Mouse (Mus musculus): Measurements from ENCODE around the gene Lrrn2. TPM values are rescaled to one million over a fixed set of nuclear protein-coding genes. Genes with fewer than 3 reads are reported as not detected.
"Not testable (repeated sequence)": the region's sequence is repeated elsewhere in the genome, so short reads cannot be mapped to it uniquely, and the experiment has no call there.

Lrrn2 gene
- polyA plus RNA-seq, 1 experiment from 2014 or later = 7.6 TPM

DNA sequence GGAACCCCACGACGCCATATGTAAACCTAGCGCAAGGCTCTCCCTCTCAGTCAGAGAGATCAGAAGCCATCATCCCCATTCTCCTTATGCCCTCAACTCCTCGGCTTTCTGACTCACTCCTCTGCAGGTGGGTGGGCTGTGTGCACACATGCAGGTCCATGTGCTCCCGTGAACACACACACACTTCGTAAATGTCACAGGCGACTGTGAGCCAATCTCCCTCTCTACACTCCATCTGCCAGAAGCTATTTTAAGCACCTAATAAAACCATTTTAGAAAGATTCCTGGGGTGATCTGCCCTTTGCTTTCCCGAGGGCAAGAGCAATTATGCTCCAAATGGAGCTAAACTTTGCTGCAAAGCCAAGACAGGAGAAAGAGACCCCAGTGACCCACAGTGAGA lies 65.8 kb downstream of the Lrrn2 start:
- Histone ChIP-seq H3K36me3 (no peaks in the 10 kb centered on the region), H3K27me3 (ENCODE audit: low read depth, poor library complexity, severe bottlenecking) (no peaks in the 10 kb centered on the region), H3K4me3 (no peak overlapping the region), H3K9me3 (replicated peaks) (no peaks in the 10 kb centered on the region), H3K4me1 (peaks cover 12% of the 10 kb centered on the region), H3K27ac (replicated peaks) (no peak overlapping the region)
- DNase-seq (ENCODE audit: low spot score) = no peak
- WGBS = 81% methylated on average over 8 of the region's 8 CpGs

DNA sequence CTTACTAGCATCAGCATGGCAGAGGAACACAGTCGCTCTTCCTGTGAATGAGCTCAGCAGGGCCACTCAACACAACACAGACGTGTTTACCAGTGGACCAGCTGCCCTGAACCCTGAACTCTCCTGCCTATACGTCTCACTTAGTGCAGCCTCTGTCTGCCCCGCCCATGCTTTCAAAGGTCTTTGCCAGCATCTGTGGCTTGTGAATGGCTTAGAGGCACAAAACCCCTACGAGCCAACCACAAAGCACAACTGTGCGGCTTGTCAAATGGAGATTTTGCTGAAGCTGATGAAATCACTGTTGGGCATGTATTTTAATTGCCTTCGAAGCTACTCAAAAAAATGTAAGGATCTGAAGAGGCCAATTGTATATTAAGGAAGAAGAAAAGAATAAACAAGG lies 67.7 kb downstream of the Lrrn2 start:
- Histone ChIP-seq H3K9me3 (replicated peaks) (no peaks in the 10 kb centered on the region), H3K27me3 (ENCODE audit: low read depth, poor library complexity, severe bottlenecking) (no peaks in the 10 kb centered on the region), H3K4me3 (no peak overlapping the region), H3K36me3 (no peaks in the 10 kb centered on the region), H3K27ac (replicated peaks) (no peak overlapping the region), H3K4me1 (peaks cover 11% of the 10 kb centered on the region)
- WGBS = 52% methylated on average over 7 of the region's 7 CpGs
- no peak for DNase-seq (ENCODE audit: low spot score)

DNA sequence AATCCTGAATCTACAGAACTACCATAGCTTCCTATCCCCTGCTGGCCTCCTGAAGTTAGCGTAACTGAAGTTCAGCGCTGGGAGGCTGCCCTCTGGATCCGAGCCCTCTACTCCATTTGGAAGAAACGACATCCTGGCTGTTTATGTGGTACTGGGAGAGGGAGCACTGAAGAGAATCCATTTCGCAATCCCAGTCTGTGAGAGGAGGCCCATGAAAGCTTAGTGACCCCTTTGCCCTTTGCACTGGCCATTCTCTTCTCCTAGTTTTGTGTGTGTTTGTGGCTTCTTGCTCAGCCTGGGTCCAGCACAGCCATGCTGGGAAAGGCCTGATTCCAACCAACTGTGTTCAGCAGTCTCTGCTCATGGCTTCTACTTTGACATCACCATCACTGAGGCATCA lies 76.7 kb downstream of the Lrrn2 start:
- WGBS = 87% methylated on average over 5 of the region's 5 CpGs
- Histone ChIP-seq H3K9me3 (replicated peaks) (no peaks in the 10 kb centered on the region), H3K27me3 (ENCODE audit: low read depth, poor library complexity, severe bottlenecking) (no peaks in the 10 kb centered on the region)

DNA sequence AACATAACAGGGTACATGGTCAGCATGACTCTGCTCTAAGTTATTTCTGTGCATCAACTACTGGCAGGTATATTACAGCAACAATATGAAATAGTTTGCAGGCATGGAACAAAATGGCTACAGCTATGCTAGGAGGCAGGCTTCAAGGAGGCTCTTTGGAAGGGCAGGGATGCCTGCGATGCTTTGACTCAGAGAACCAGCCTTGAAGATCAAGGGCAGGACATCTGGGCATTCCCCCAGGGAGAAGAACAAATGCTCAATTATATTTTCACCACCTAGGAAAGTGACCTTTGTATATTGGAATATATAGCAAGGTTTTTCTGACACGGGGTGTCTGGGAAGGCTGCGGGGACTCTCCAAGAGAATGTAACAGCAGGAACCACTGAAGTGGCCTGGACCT lies 81.7 kb downstream of the Lrrn2 start:
- no peak for DNase-seq (ENCODE audit: low spot score)
- WGBS = 89% methylated on average over 3 of the region's 3 CpGs
- no peaks in the 10 kb centered on the region for H3K9me3 ChIP-seq (replicated peaks)
- no peak overlapping the region for H3K4me3 ChIP-seq
- no peaks in the 10 kb centered on the region for H3K36me3 ChIP-seq
- no peaks in the 10 kb centered on the region for H3K27me3 ChIP-seq (ENCODE audit: low read depth, poor library complexity, severe bottlenecking)
- H3K27ac ChIP-seq (replicated peaks) = no peak overlapping the region
- no peaks in the 10 kb centered on the region for H3K4me1 ChIP-seq

More for the DNA sequence above, 76.7 kb downstream of the Lrrn2 start:
- no peaks in the 10 kb centered on the region; the same call in 1 of the 2 replicates for H3K4me1 ChIP-seq
- H3K4me3 ChIP-seq = no peak overlapping the region
- DNase-seq (ENCODE audit: low spot score) = no peak
- no peaks in the 10 kb centered on the region for H3K36me3 ChIP-seq
- H3K27ac ChIP-seq (replicated peaks) = no peak overlapping the region

DNA sequence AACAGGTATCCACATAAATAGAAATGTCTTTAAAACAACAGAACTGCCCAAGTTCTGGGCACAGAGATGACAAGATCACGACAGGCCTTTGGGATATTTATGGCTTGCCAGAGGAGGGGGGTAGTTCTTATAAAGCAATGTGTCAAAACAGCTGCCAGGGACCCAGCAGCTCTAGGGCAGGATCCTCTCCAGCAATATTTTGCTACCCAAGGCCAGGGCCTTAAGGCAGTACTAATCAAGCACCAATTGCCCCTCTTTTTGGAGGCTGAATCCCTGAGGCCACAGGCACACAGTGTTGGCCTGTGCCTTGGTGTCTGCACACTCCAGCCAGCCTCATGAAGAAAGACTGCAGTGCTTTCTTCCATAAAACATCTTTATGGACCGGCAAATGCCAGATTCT lies 84.0 kb downstream of the Lrrn2 start:
- Histone ChIP-seq H3K9me3 (replicated peaks) (no peaks in the 10 kb centered on the region), H3K27me3 (ENCODE audit: low read depth, poor library complexity, severe bottlenecking) (no peaks in the 10 kb centered on the region), H3K4me3 (no peak overlapping the region), H3K27ac (replicated peaks) (no peak overlapping the region), H3K36me3 (no peaks in the 10 kb centered on the region), H3K4me1 (no peaks in the 10 kb centered on the region)
- 89% methylated on average over 2 of the region's 2 CpGs for WGBS
- DNase-seq (ENCODE audit: low spot score) = no peak

DNA sequence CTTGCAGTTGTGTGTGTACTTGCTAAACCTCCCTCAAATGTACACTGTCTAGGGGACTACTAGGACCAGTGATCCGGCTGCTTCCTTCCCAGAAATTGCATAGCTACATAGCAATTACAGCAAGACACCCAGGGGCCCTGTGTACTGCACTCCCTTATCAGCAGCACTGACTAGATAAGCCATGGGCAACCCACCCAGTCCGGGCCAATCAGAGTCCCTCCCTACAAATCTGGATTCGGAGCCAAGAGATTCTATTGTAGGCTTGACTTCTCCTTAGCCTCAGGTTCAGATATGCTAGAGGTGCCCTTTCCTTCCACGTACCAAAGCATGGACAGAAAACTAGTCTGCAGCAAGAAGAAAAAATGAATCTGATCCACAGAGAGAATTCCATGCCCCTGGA lies 84.6 kb downstream of the Lrrn2 start:
- no peaks in the 10 kb centered on the region for H3K9me3 ChIP-seq (replicated peaks)
- no peak overlapping the region for H3K4me3 ChIP-seq
- H3K27ac ChIP-seq (replicated peaks) = no peak overlapping the region
- no peaks in the 10 kb centered on the region for H3K36me3 ChIP-seq
- H3K27me3 ChIP-seq (ENCODE audit: low read depth, poor library complexity, severe bottlenecking) = no peaks in the 10 kb centered on the region
- H3K4me1 ChIP-seq = no peaks in the 10 kb centered on the region
- no peak for DNase-seq (ENCODE audit: low spot score)
- WGBS = 85% methylated on average over 4 of the region's 4 CpGs

DNA sequence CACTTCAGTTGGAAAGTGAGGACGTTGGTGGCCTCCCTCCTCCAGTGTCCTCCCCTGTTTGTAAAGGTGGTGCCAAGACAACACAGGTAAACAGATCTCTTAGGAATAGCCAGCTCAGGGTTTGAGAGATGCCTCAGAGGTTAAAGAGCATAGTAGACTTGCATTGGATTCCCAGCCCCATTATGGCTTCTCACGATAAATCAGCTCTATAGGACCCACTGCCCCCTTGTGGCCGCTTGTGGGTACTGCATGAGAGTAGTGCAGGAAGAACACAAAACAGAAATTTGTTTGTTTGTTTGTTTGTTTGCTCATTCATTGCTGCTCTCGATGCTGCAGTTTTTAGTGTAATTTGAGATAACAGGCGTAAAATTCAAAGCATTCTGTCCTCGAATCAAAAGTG lies 88.6 kb downstream of the Lrrn2 start:
- Histone ChIP-seq H3K4me1 (no peaks in the 10 kb centered on the region), H3K27ac (replicated peaks) (no peak overlapping the region), H3K36me3 (no peaks in the 10 kb centered on the region), H3K9me3 (replicated peaks) (no peaks in the 10 kb centered on the region), H3K4me3 (no peak overlapping the region), H3K27me3 (ENCODE audit: low read depth, poor library complexity, severe bottlenecking) (no peaks in the 10 kb centered on the region)
- 35% methylated on average over 6 of the region's 6 CpGs for WGBS
- DNase-seq (ENCODE audit: low spot score) = peak; percentile 62

DNA sequence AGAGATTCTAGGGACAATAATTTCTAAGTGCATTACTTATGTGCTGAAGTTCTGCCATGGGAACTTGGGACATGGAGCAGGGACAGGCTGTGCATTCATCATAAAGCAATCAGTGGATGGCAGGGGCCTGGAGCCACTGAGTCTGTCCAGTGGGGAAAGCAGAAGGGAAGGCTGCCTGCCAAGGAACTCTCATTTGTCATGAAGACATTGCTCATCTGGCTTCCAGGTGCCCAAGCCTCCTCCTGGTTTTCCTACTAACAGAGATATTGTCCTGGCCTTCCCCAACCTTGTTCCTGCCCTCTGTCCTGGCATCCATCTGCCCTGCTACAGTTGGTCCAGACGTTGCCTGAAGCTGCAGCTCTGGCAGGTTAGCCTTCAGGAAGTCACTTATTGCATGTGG lies 97.3 kb downstream of the Lrrn2 start:
- H3K27me3 ChIP-seq (ENCODE audit: low read depth, poor library complexity, severe bottlenecking) = no peaks in the 10 kb centered on the region
- no peak overlapping the region for H3K27ac ChIP-seq (replicated peaks)
- no peak for DNase-seq (ENCODE audit: low spot score)
- H3K4me1 ChIP-seq = no peaks in the 10 kb centered on the region
- H3K9me3 ChIP-seq (replicated peaks) = no peaks in the 10 kb centered on the region
- H3K36me3 ChIP-seq = peaks cover 37% of the 10 kb centered on the region
- no peak overlapping the region for H3K4me3 ChIP-seq
- WGBS = 90% methylated on average over 1 of the region's 1 CpGs

DNA sequence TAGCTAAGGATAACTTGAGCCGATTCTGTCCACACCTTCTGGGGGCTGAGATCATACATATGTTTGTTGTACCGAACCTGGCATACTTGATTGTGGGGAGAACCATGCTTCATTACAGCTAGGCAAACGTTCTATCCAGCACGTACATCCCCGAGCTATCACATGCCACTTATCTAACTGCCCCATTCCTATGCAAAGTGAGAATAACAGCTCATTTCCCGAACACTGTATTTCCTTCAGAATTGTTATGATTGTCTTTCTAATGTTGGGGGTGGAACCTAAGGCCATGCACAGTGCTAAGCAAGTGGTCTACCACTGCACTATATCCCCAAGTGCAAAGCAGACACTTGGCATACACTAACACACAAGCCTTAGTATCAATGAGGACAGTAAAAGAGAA lies 101.2 kb downstream of the Lrrn2 start:
- DNase-seq (ENCODE audit: low spot score) = no peak
- Histone ChIP-seq H3K27me3 (ENCODE audit: low read depth, poor library complexity, severe bottlenecking) (no peaks in the 10 kb centered on the region), H3K36me3 (peaks cover 70% of the 10 kb centered on the region), H3K4me1 (no peaks in the 10 kb centered on the region), H3K27ac (replicated peaks) (no peak overlapping the region), H3K9me3 (replicated peaks) (no peaks in the 10 kb centered on the region), H3K4me3 (no peak overlapping the region)
- WGBS = 92% methylated on average over 6 of the region's 6 CpGs

DNA sequence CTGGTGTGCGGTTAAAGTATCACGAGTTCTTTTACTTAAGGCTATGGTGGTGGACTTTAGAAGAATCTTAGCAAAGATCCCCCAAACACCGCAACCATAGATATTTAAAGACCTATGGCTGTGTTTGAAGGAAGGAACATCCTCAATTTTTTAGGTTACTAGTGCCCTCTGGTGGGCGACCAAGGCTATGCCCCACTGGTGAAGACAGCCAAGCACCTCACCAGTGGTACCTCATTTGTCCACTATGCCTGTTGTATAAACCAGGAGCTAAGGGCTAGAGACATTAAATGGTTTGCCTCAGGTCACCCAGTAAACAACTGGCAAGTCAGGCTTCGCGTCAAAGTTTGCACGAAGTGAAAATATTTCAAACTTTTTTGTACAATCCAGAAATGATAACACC lies 102.7 kb downstream of the Lrrn2 start:
- Histone ChIP-seq H3K9me3 (replicated peaks) (no peaks in the 10 kb centered on the region), H3K27me3 (ENCODE audit: low read depth, poor library complexity, severe bottlenecking) (no peaks in the 10 kb centered on the region), H3K27ac (replicated peaks) (no peak overlapping the region), H3K36me3 (peaks cover 81% of the 10 kb centered on the region), H3K4me3 (no peak overlapping the region), H3K4me1 (no peaks in the 10 kb centered on the region)
- DNase-seq (ENCODE audit: low spot score) = peak; percentile 73
- WGBS = 66% methylated on average over 7 of the region's 7 CpGs

DNA sequence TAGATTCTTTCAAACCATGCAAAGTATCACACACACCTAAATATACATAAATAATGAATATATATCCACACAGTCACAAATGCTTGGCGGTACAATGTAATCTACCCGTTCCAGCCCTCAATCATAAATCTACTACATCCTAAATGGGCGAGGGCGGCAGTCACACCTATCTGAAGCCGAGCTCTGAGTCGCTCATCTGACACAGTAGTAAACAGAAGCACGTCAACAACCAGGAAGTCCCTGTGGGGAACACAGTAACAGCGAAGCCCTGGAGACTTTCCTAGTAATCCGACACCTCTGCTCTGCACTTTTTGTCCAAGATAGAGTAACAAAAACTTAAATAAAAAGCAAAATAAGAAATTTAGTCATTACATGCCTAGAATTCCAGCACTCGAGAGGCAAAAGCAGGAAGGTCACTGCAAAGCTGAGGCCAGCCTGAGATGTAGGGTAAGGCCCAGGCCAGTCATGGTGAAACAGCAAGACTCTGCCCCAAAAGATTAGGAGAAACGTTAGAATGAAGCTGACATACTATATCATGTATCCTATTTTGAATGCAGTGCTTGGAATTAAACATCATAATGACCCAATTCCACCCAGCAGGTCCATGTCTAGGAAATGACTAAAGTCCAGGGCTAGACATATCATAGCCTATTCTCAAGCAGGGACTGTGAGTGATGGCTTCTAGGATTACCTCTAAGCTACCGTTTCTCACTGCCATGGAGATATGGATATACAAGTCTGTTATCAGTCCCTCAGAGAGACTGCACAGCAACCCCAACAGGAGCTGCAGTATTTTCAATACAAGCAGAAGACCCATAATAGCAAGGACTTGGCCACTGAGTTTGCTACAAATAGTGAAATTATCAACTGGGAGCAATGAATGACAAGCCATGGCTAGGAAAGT lies 108.7 kb downstream of the Lrrn2 start:
- not testable (repeated sequence) for H3K4me1 ChIP-seq; DNase-seq (ENCODE audit: low spot score); H3K4me3 ChIP-seq; H3K9me3 ChIP-seq (replicated peaks); H3K27me3 ChIP-seq (ENCODE audit: low read depth, poor library complexity, severe bottlenecking); H3K27ac ChIP-seq (replicated peaks)
- WGBS = 92% methylated on average over 12 of the region's 12 CpGs
- peaks cover 94% of the 10 kb centered on the region for H3K36me3 ChIP-seq

All from midbrain, embryonic 10.5 days (tissue).